Mouse (Mus musculus) lung, adult 2 months (tissue): ENCODE data around the gene Dhx9.

Source experiments
- CTCF ChIP-seq: fragments of 200-500 bp; IDR thresholded peaks from 2 replicates; pipeline ENCODE4 v1.5.1; 2011; ENCODE audit warnings: mild to moderate bottlenecking, low read length, control low read depth; ENCODE audit not compliant: insufficient read depth
- POLR2A ChIP-seq: fragments of 200-500 bp; IDR thresholded peaks from 2 replicates; pipeline ENCODE4 v1.6.1; 2011; ENCODE audit warnings: low read depth, mild to moderate bottlenecking, control low read depth, low read length, borderline replicate concordance; ENCODE audit errors: extremely low read depth

DNA sequence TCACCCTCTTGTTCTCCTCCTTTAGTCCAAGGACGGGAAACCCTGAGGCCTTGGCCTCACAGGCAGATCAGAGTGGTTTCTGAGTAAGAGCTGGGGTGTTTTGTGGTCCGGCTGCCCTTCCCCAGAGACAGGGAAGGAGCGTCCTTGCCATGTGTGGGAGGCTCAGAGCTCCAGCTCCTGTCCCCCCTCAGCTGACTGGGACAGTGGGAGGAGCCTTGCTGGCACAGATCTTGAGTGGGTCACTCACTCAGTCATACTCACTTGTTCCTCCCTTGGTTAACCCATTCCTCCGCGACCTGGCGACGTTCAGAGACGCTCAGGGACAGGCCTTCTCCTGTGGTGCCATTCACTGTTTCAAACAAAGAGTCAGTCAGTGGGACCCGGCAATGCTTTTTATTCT lies 48.2 kb upstream of the Dhx9 start:
- TF ChIP-seq CTCF: no peak
- TF ChIP-seq POLR2A: no peak
